Mouse (Mus musculus): Measurements from ENCODE around the gene Bnip1.

Gene Bnip1

GRCm38 (mm10) chr17:26780750-26781571, at the start of gene Bnip1:
Bnip1 (plus strand) TSS chr17:26781066.
- in situ Hi-C loops (cut with MboI, MseI) = no loop called here

- in situ Hi-C loops (cut with MboI, MseI) = no loop called here
These were observed 38.3 kb upstream of the Bnip1 start for GRCm38 (mm10) chr17:26742581-26742980.

GRCm38 (mm10) chr17:26743294-26743693, 37.6 kb upstream of the Bnip1 start:
- in situ Hi-C loops (cut with MboI, MseI) = no loop called here

- in situ Hi-C loops (cut with MboI, MseI) = no loop called here
These were observed 30.9 kb upstream of the Bnip1 start for GRCm38 (mm10) chr17:26749975-26750374.

- in situ Hi-C loops (cut with MboI, MseI) = no loop called here
These were observed 28.6 kb upstream of the Bnip1 start for GRCm38 (mm10) chr17:26752297-26752696.

- in situ Hi-C loops (cut with MboI, MseI) = no loop called here
These were observed 27.4 kb upstream of the Bnip1 start for GRCm38 (mm10) chr17:26753476-26753875.

GRCm38 (mm10) chr17:26767100-26767753, 13.6 kb upstream of the Bnip1 start:
- in situ Hi-C loops (cut with MboI, MseI) = no loop called here

- in situ Hi-C loops (cut with MboI, MseI) = no loop called here
These were observed 13.1 kb upstream of the Bnip1 start for GRCm38 (mm10) chr17:26767754-26768124.

- in situ Hi-C loops (cut with MboI, MseI) = no loop called here
These were observed 4.7 kb upstream of the Bnip1 start for GRCm38 (mm10) chr17:26776211-26776610.

- in situ Hi-C loops (cut with MboI, MseI) = no loop called here
These were observed 2.9 kb upstream of the Bnip1 start for GRCm38 (mm10) chr17:26778001-26778400.

- in situ Hi-C loops (cut with MboI, MseI) = no loop called here
These were observed 2.3 kb upstream of the Bnip1 start for GRCm38 (mm10) chr17:26778430-26779100.

GRCm38 (mm10) chr17:26779471-26779870, 1.4 kb upstream of the Bnip1 start:
- in situ Hi-C loops (cut with MboI, MseI) = no loop called here

GRCm38 (mm10) chr17:26781610-26782043, 761 bp downstream of the Bnip1 start:
- in situ Hi-C loops (cut with MboI, MseI) = no loop called here

GRCm38 (mm10) chr17:26784525-26784924, 3.7 kb downstream of the Bnip1 start:
- in situ Hi-C loops (cut with MboI, MseI) = no loop called here

GRCm38 (mm10) chr17:26786586-26786985, 5.7 kb downstream of the Bnip1 start:
- in situ Hi-C loops (cut with MboI, MseI) = no loop called here

GRCm38 (mm10) chr17:26788986-26789385, 8.1 kb downstream of the Bnip1 start:
- in situ Hi-C loops (cut with MboI, MseI) = no loop called here

- in situ Hi-C loops (cut with MboI, MseI) = no loop called here
These were observed 8.8 kb downstream of the Bnip1 start for GRCm38 (mm10) chr17:26789460-26790268.

- in situ Hi-C loops (cut with MboI, MseI) = no loop called here
These were observed 9.7 kb downstream of the Bnip1 start for GRCm38 (mm10) chr17:26790269-26791214.

GRCm38 (mm10) chr17:26791580-26791979, 10.7 kb downstream of the Bnip1 start:
- in situ Hi-C loops (cut with MboI, MseI) = no loop called here

- in situ Hi-C loops (cut with MboI, MseI) = no loop called here
These were observed 11.2 kb downstream of the Bnip1 start for GRCm38 (mm10) chr17:26792096-26792495.
